Mouse (Mus musculus): ENCODE measurements at regions not wholly inside any gene's neighbourhood (a gene's known extent, or its start where the extent isn't known, plus 50 kb on each side); places are given as distances from the start of the nearest gene placed in this dataset.

DNA sequence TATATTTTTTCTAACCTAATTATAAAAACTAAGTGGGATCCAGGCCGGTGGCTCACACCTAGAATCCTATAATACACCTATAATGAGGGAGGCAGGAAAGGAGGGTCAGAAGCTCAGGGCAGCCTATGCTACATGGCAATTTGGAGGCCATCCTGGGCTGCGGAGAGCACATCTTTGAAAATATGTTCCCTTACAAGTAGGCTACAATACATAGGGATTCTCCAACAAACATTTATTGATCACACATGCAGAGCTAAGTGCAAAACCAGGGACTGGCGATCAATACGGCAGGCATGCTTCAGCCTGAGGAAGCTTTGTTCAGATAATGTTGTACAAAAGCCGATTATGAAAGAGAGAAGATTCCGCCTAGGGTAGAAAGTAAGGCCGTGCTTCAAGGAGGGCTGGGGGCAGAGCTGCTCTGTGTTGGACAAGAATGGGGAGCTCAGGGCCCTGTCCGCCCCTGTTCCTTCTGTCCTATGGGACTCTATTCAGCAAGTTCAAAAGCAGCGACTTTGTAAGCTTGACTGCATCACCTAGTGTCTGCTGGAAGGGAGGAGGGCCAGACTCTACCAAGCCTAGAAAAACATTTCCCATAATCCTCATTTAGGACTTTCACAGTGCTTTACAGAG, 53.4 kb upstream of the Sgk1 start:
- no peak for DNase-seq (ENCODE audit: low spot score)

DNA sequence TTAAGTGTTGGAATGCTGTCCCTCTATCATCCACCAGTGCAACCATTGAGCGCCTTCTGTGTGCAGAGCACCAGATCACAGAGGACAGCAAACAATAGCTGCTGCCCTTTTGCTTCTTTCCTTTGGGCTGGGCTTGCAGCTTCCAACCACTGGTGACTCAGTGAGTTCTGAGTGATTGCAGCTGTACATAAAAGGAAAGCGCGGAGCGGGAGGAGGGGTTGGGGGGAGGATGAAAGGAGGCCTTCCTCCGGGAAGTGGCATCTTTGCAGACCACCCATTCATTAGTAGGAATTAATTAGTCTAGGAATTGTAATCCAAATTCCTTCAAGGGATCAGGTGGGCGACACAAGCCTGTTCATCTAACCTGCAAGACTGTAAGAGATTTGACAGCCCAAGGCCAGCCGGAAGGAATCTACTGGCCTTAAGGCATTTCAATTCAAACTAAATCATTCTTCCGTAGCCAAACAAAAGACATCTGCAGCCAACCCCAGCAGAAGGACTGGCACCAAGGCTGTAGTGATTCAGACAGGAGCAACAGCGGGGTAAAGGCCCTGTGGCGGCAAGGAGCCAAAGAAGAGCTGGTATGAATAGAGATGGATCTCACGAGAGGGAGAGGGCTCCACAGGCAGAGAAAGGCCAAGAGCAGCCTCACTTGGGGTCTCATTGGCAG, 52.8 kb upstream of the Sgk1 start:
- no peak for DNase-seq (ENCODE audit: low spot score)

DNA sequence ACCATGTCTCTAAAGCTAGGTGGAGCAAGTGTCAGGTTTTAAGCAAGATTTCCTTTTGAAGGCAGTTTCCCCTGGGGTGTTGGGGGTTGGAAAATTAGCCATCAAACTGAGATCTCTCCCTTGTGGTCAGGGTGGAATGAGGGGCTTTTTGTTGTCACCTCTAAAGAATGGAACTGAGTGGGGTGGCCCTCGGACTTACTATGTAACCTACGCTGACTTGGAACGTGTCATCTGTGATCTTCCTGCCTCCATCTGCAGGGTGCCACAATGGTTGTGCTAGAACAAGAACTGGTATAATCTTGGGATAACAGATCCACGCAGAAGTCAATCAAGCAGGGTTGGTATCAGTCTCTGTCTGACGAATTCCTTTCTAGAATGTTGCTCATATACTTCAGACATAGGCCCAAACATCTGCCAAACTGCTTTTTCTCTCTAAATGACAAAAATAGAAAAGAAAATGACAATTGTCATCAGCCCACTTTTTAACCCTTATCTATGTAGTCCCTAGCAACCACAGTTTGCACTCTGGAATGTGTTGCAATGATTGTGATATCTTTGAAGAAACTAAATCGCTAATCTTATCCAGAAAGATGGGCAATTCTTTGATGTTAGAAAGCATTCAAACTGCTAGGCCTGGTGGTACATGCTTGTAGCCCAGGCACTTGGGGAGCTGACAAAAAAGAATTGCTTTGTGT, 50.8 kb upstream of the Sgk1 start:
- DNase-seq (ENCODE audit: low spot score), result no peak

Measured in adipocyte (in vitro differentiated cells).